Mouse (Mus musculus): ENCODE results near the gene Ampd2. TPM values are rescaled to one million over a fixed set of nuclear protein-coding genes. Genes with fewer than 3 reads are reported as not detected.

Ampd2 gene
- total RNA-seq, 2 experiments from 2014 or later: 48.1 to 50.3 TPM

GRCm38 (mm10) chr3:108096726-108097125, 10.3 kb upstream of the Ampd2 start:
- intact Hi-C loops (cut with DNase I): no loop called here
- no peak for DNase-seq (ENCODE audit: low spot score in 2 of 2)

- intact Hi-C loops (cut with DNase I): no loop called here
- DNase-seq (ENCODE audit: low spot score in 2 of 2): no peak
Measured at GRCm38 (mm10) chr3:108096226-108096625, 9.8 kb upstream of the Ampd2 start.

- intact Hi-C loops (cut with DNase I): no loop called here
- DNase-seq (ENCODE audit: low spot score in 2 of 2): no peak
Measured at GRCm38 (mm10) chr3:108094976-108095760, 8.7 kb upstream of the Ampd2 start.

- DNase-seq (ENCODE audit: low spot score in 2 of 2): no peak
- intact Hi-C loops (cut with DNase I): no loop called here
Measured at GRCm38 (mm10) chr3:108094146-108094545, 7.7 kb upstream of the Ampd2 start.

GRCm38 (mm10) chr3:108093306-108093705, 6.9 kb upstream of the Ampd2 start:
- DNase-seq (ENCODE audit: low spot score in 2 of 2): no peak
- intact Hi-C loops (cut with DNase I): no loop called here

- intact Hi-C loops (cut with DNase I): no loop called here
- no peak for DNase-seq (ENCODE audit: low spot score in 2 of 2)
Measured at GRCm38 (mm10) chr3:108092536-108093115, 6.2 kb upstream of the Ampd2 start, which contains the start of gene Gnat2. Gene Gnat2, plus strand, starts transcription at chr3:108092789.

GRCm38 (mm10) chr3:108092030-108092429, 5.6 kb upstream of the Ampd2 start:
- intact Hi-C loops (cut with DNase I): no loop called here
- DNase-seq (ENCODE audit: low spot score in 2 of 2): no peak

- DNase-seq (ENCODE audit: low spot score in 2 of 2): no peak
- intact Hi-C loops (cut with DNase I): no loop called here
Measured at GRCm38 (mm10) chr3:108090561-108090960, 4.1 kb upstream of the Ampd2 start.

- intact Hi-C loops (cut with DNase I): no loop called here
- DNase-seq (ENCODE audit: low spot score in 2 of 2): peak in 1 of 2 experiments; percentile 64
Measured at GRCm38 (mm10) chr3:108089916-108090315, 3.5 kb upstream of the Ampd2 start.

- intact Hi-C loops (cut with DNase I): no loop called here
Measured at GRCm38 (mm10) chr3:108088842-108089380, 2.5 kb upstream of the Ampd2 start.

GRCm38 (mm10) chr3:108087329-108087728, 878 bp upstream of the Ampd2 start:
- intact Hi-C loops (cut with DNase I): no loop called here
- no peak for DNase-seq (ENCODE audit: low spot score in 2 of 2)

More at GRCm38 (mm10) chr3:108088842-108089380, 2.5 kb upstream of the Ampd2 start:
- DNase-seq (ENCODE audit: low spot score in 2 of 2): peak in 1 of 2 experiments; percentile 55

- intact Hi-C loops (cut with DNase I): no loop called here
- DNase-seq (ENCODE audit: low spot score in 2 of 2): peak in 1 of 2 experiments; percentile 57
Measured at GRCm38 (mm10) chr3:108085721-108086469, 556 bp downstream of the Ampd2 start.

GRCm38 (mm10) chr3:108085281-108085720, 1.1 kb downstream of the Ampd2 start:
- intact Hi-C loops (cut with DNase I): no loop called here

GRCm38 (mm10) chr3:108084767-108085270, 1.6 kb downstream of the Ampd2 start:
- DNase-seq (ENCODE audit: low spot score in 2 of 2): no peak
- intact Hi-C loops (cut with DNase I): no loop called here

More at GRCm38 (mm10) chr3:108085281-108085720, 1.1 kb downstream of the Ampd2 start:
- peak; percentile 88 to 93 for DNase-seq (ENCODE audit: low spot score in 2 of 2)

- DNase-seq (ENCODE audit: low spot score in 2 of 2): no peak
Measured at GRCm38 (mm10) chr3:108083904-108084407, 2.5 kb downstream of the Ampd2 start.

GRCm38 (mm10) chr3:108083161-108083560, 3.3 kb downstream of the Ampd2 start:
- DNase-seq (ENCODE audit: low spot score in 2 of 2): no peak
- intact Hi-C loops (cut with DNase I): no loop called here

More at GRCm38 (mm10) chr3:108083904-108084407, 2.5 kb downstream of the Ampd2 start:
- intact Hi-C loops (cut with DNase I): no loop called here

- no peak for DNase-seq (ENCODE audit: low spot score in 2 of 2)
- intact Hi-C loops (cut with DNase I): no loop called here
Measured at GRCm38 (mm10) chr3:108082251-108082875, 4.1 kb downstream of the Ampd2 start.

GRCm38 (mm10) chr3:108081681-108082080, 4.8 kb downstream of the Ampd2 start:
- intact Hi-C loops (cut with DNase I): no loop called here
- DNase-seq (ENCODE audit: low spot score in 2 of 2): no peak

- DNase-seq (ENCODE audit: low spot score in 2 of 2): no peak
- intact Hi-C loops (cut with DNase I): no loop called here
Measured at GRCm38 (mm10) chr3:108076836-108077235, 9.6 kb downstream of the Ampd2 start.
